Mouse (Mus musculus): Measurements from ENCODE around the gene Olfr1164. TPM values are rescaled to one million over a fixed set of nuclear protein-coding genes. Genes with fewer than 3 reads are reported as not detected.

The Olfr1164 gene
- not detected in 2 replicates for polyA plus RNA-seq (2015; fragmentation: Nextera tagmentation; extraction: Ambion mirVana)

GRCm38 (mm10) chr2:88093866-88094265 is at the start of gene Olfr1164:
Gene Olfr1164 (minus strand): TSS chr2:88093966.
- Histone ChIP-seq H3K27ac (ENCODE audit: low read length) (no peak within 1 kb of the TSS), H3K36me3 (ENCODE audit: control insufficient read depth, insufficient read depth) (no peaks in the 10 kb centered on the region), H3K9ac (replicated peaks; ENCODE audit: low read depth, low read length) (no peak within 1 kb of the TSS), H3K4me3 (replicated peaks; ENCODE audit: low read length) (no peak within 1 kb of the TSS), H3K27me3 (replicated peaks; ENCODE audit: control insufficient read depth, insufficient read depth, low read length) (no peaks in the 10 kb centered on the region), H3K9me3 (ENCODE audit: control insufficient read depth, low read length) (no peaks in the 10 kb centered on the region), H3K4me2 (ENCODE audit: low read length) (no peak within 1 kb of the TSS), H3K4me1 (replicated peaks; ENCODE audit: control insufficient read depth, insufficient read depth, low read length) (no peaks in the 10 kb centered on the region)
- 79% methylated on average over 4 of the region's 4 CpGs for WGBS
- no peak for ATAC-seq

- Histone ChIP-seq H3K4me2 (ENCODE audit: low read length) (no peak within 1 kb of the TSS), H3K4me3 (replicated peaks; ENCODE audit: low read length) (no peak within 1 kb of the TSS), H3K36me3 (ENCODE audit: control insufficient read depth, insufficient read depth) (no peaks in the 10 kb centered on the region), H3K27me3 (replicated peaks; ENCODE audit: control insufficient read depth, insufficient read depth, low read length) (no peaks in the 10 kb centered on the region), H3K9ac (replicated peaks; ENCODE audit: low read depth, low read length) (no peak within 1 kb of the TSS), H3K9me3 (ENCODE audit: control insufficient read depth, low read length) (no peaks in the 10 kb centered on the region), H3K4me1 (replicated peaks; ENCODE audit: control insufficient read depth, insufficient read depth, low read length) (no peaks in the 10 kb centered on the region), H3K27ac (ENCODE audit: low read length) (no peak within 1 kb of the TSS)
- no peak for ATAC-seq
- WGBS = 91% methylated on average over 1 of the region's 1 CpGs
Measured at GRCm38 (mm10) chr2:88128172-88128571, 34.4 kb upstream of the Olfr1164 start, which contains the start of gene Olfr1166. Gene Olfr1166 (minus strand): TSS chr2:88128272.

DNA sequence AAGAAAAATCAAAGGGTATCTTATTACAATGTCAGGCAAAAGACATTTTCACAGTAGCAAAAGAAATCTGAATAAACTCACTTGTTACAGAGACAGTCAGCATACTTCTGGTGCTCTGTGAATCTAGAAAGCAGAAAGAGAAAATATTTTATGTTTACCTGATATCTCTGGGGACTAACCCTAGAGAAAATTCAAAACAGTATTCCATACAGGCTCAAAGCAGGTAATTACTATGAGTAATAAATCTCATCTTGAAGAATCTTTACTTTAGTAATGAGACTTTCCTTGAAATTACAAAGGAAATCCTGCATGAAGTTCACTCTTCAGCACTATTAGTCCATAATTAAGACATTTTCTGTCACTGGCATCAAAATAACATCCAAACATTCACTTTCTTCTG is 22.0 kb downstream of the Olfr1164 start, which contains the start of gene Olfr1163:
TSS of gene Olfr1163 (minus strand) at position 101 of the 400 bp plus-strand sequence.
- H3K4me3 ChIP-seq (replicated peaks; ENCODE audit: low read length) = no peak within 1 kb of the TSS
- no peak within 1 kb of the TSS for H3K9ac ChIP-seq (replicated peaks; ENCODE audit: low read depth, low read length)
- no peak within 1 kb of the TSS for H3K4me2 ChIP-seq (ENCODE audit: low read length)
- no peak for ATAC-seq
- no peaks in the 10 kb centered on the region for H3K4me1 ChIP-seq (replicated peaks; ENCODE audit: control insufficient read depth, insufficient read depth, low read length)
- H3K9me3 ChIP-seq (ENCODE audit: control insufficient read depth, low read length) = no peaks in the 10 kb centered on the region
- no peak within 1 kb of the TSS for H3K27ac ChIP-seq (ENCODE audit: low read length)
- H3K27me3 ChIP-seq (replicated peaks; ENCODE audit: control insufficient read depth, insufficient read depth, low read length) = no peaks in the 10 kb centered on the region
- no peaks in the 10 kb centered on the region for H3K36me3 ChIP-seq (ENCODE audit: control insufficient read depth, insufficient read depth)

GRCm38 (mm10) chr2:88063587-88063986 is 30.2 kb downstream of the Olfr1164 start:
- Histone ChIP-seq H3K4me3 (replicated peaks; ENCODE audit: low read length) (no peak overlapping the region), H3K9ac (replicated peaks; ENCODE audit: low read depth, low read length) (no peak overlapping the region), H3K36me3 (ENCODE audit: control insufficient read depth, insufficient read depth) (no peaks in the 10 kb centered on the region), H3K4me1 (replicated peaks; ENCODE audit: control insufficient read depth, insufficient read depth, low read length) (no peaks in the 10 kb centered on the region), H3K27me3 (replicated peaks; ENCODE audit: control insufficient read depth, insufficient read depth, low read length) (no peaks in the 10 kb centered on the region), H3K27ac (ENCODE audit: low read length) (no peak overlapping the region), H3K4me2 (ENCODE audit: low read length) (no peak overlapping the region), H3K9me3 (ENCODE audit: control insufficient read depth, low read length) (no peaks in the 10 kb centered on the region)
- WGBS = 73% methylated on average over 2 of the region's 2 CpGs
- ATAC-seq = no peak

DNA sequence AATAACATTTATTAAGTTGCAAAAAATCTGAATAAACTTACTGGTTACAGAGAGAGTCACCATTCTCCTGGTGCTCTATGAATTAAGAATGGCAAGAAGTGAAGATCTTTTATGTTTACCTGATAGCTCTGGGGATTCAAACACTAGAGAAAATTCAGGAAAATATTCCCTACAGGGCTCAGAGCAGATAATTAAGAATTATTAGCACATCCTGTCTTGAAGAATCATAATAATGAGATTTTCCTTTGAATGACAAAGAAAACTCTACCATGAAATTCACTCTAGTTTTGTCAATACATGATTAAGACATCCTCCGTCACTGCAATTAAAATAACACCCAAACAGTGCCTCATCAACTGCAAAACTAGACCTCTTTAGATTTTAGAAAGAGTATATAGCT is 42.7 kb downstream of the Olfr1164 start, which contains the start of gene Olfr1162:
TSS of gene Olfr1162 (minus strand) at position 101 of the 400 bp plus-strand sequence.
- no peak within 1 kb of the TSS for H3K9ac ChIP-seq (replicated peaks; ENCODE audit: low read depth, low read length)
- no peaks in the 10 kb centered on the region for H3K36me3 ChIP-seq (ENCODE audit: control insufficient read depth, insufficient read depth)
- ATAC-seq = no peak
- H3K27me3 ChIP-seq (replicated peaks; ENCODE audit: control insufficient read depth, insufficient read depth, low read length) = no peaks in the 10 kb centered on the region
- H3K4me1 ChIP-seq (replicated peaks; ENCODE audit: control insufficient read depth, insufficient read depth, low read length) = no peaks in the 10 kb centered on the region
- 76% methylated on average over 1 of the region's 1 CpGs for WGBS
- H3K9me3 ChIP-seq (ENCODE audit: control insufficient read depth, low read length) = no peaks in the 10 kb centered on the region
- no peak within 1 kb of the TSS for H3K4me3 ChIP-seq (replicated peaks; ENCODE audit: low read length)
- no peak within 1 kb of the TSS for H3K4me2 ChIP-seq (ENCODE audit: low read length)
- H3K27ac ChIP-seq (ENCODE audit: low read length) = no peak within 1 kb of the TSS

Other genes with a start within 250 kb of the Olfr1164 start
- gene Olfr1150-ps1, start 250.0 kb downstream of the Olfr1164 start, polyA plus RNA-seq (2015; fragmentation: Nextera tagmentation; extraction: Ambion mirVana) = not detected in 2 replicates
- not detected in 2 replicates for gene Olfr1151, start 238.1 kb downstream of the Olfr1164 start, polyA plus RNA-seq (2015; fragmentation: Nextera tagmentation; extraction: Ambion mirVana)
- gene Olfr1152, start 227.5 kb downstream of the Olfr1164 start, polyA plus RNA-seq (2015; fragmentation: Nextera tagmentation; extraction: Ambion mirVana) = not detected in 2 replicates
- not detected in 2 replicates for gene Olfr1153, start 199.0 kb downstream of the Olfr1164 start, polyA plus RNA-seq (2015; fragmentation: Nextera tagmentation; extraction: Ambion mirVana)
- gene Olfr1154, start 188.8 kb downstream of the Olfr1164 start, polyA plus RNA-seq (2015; fragmentation: Nextera tagmentation; extraction: Ambion mirVana) = not detected in 2 replicates
- gene Olfr1155, start 148.8 kb downstream of the Olfr1164 start, polyA plus RNA-seq (2015; fragmentation: Nextera tagmentation; extraction: Ambion mirVana) = not detected in 2 replicates
- gene Olfr1156, start 140.9 kb downstream of the Olfr1164 start, polyA plus RNA-seq (2015; fragmentation: Nextera tagmentation; extraction: Ambion mirVana) = not detected in 2 replicates
- not detected in 2 replicates for gene Olfr1157, start 125.7 kb downstream of the Olfr1164 start, polyA plus RNA-seq (2015; fragmentation: Nextera tagmentation; extraction: Ambion mirVana)
- not detected in 2 replicates for gene Olfr74, start 119.3 kb downstream of the Olfr1164 start, polyA plus RNA-seq (2015; fragmentation: Nextera tagmentation; extraction: Ambion mirVana)
- not detected in 2 replicates for gene Olfr1158, start 103.9 kb downstream of the Olfr1164 start, polyA plus RNA-seq (2015; fragmentation: Nextera tagmentation; extraction: Ambion mirVana)
- gene Olfr1160, start 85.7 kb downstream of the Olfr1164 start, polyA plus RNA-seq (2015; fragmentation: Nextera tagmentation; extraction: Ambion mirVana) = not detected in 2 replicates
- gene Olfr1161, start 71.2 kb downstream of the Olfr1164 start, polyA plus RNA-seq (2015; fragmentation: Nextera tagmentation; extraction: Ambion mirVana) = not detected in 2 replicates
- gene Olfr73, start 56.3 kb downstream of the Olfr1164 start, polyA plus RNA-seq (2015; fragmentation: Nextera tagmentation; extraction: Ambion mirVana) = not detected in 2 replicates
- not detected in 2 replicates for gene Olfr1162, start 42.8 kb downstream of the Olfr1164 start, polyA plus RNA-seq (2015; fragmentation: Nextera tagmentation; extraction: Ambion mirVana)
- not detected in 2 replicates for gene Olfr1163, start 22.1 kb downstream of the Olfr1164 start, polyA plus RNA-seq (2015; fragmentation: Nextera tagmentation; extraction: Ambion mirVana)
- gene Olfr1166, start 34.3 kb upstream of the Olfr1164 start, polyA plus RNA-seq (2015; fragmentation: Nextera tagmentation; extraction: Ambion mirVana) = not detected in 2 replicates
- not detected in 2 replicates for gene Olfr1167, start 61.2 kb upstream of the Olfr1164 start, polyA plus RNA-seq (2015; fragmentation: Nextera tagmentation; extraction: Ambion mirVana)
- not detected in 2 replicates for gene Olfr1168, start 87.9 kb upstream of the Olfr1164 start, polyA plus RNA-seq (2015; fragmentation: Nextera tagmentation; extraction: Ambion mirVana)
- not detected in 2 replicates for gene Olfr1170, start 134.4 kb upstream of the Olfr1164 start, polyA plus RNA-seq (2015; fragmentation: Nextera tagmentation; extraction: Ambion mirVana)
- not detected in 2 replicates for gene Olfr1173, start 185.9 kb upstream of the Olfr1164 start, polyA plus RNA-seq (2015; fragmentation: Nextera tagmentation; extraction: Ambion mirVana)
- gene Olfr1174-ps, start 221.2 kb upstream of the Olfr1164 start, polyA plus RNA-seq (2015; fragmentation: Nextera tagmentation; extraction: Ambion mirVana) = not detected in 2 replicates
- not detected in 2 replicates for gene Olfr1175-ps, start 233.2 kb upstream of the Olfr1164 start, polyA plus RNA-seq (2015; fragmentation: Nextera tagmentation; extraction: Ambion mirVana)
- not detected in 2 replicates for gene Olfr1176, start 242.8 kb upstream of the Olfr1164 start, polyA plus RNA-seq (2015; fragmentation: Nextera tagmentation; extraction: Ambion mirVana)